Mouse (Mus musculus) G1E (cell line): ENCODE measurements around the gene Cyb5r3.

Source experiments
- CTCF ChIP-seq: IDR thresholded peaks from 2 replicates; pipeline ENCODE4 v1.5.1; 2012; ENCODE audit warnings: low read depth, low read length, inconsistent platforms, mixed read lengths
- GATA1 ChIP-seq: IDR thresholded peaks from 2 replicates; pipeline ENCODE4 v1.6.1; 2012; ENCODE audit warnings: borderline replicate concordance, low read length, inconsistent platforms, mixed read lengths
- GATA2 ChIP-seq: IDR thresholded peaks from 2 replicates; pipeline ENCODE4 v1.6.1; 2012; ENCODE audit warnings: low read depth, low read length, inconsistent platforms, borderline replicate concordance
- POLR2AphosphoS5 ChIP-seq: IDR thresholded peaks from 2 replicates; pipeline ENCODE4 v1.6.1; 2012; ENCODE audit warnings: low read depth, low read length, inconsistent platforms; ENCODE audit not compliant: insufficient replicate concordance
- TAL1 ChIP-seq: conservative IDR thresholded peaks from 2 replicates; pipeline ENCODE4 v1.6.1; 2012; ENCODE audit warnings: low read depth, low read length, inconsistent platforms, mixed read lengths

- TF ChIP-seq CTCF (no peak), GATA1 (no peak), TAL1 (no peak), POLR2AphosphoS5 (no peak), GATA2 (no peak)
Observed at GRCm38 (mm10) chr15:83121709-83122565, 50.5 kb downstream of the Cyb5r3 start.
